Mouse (Mus musculus) megakaryocyte, embryonic 14.5 days (primary cell): ENCODE data around the gene Ercc6. TPM values are rescaled to one million over a fixed set of nuclear protein-coding genes. Genes with fewer than 3 reads are reported as not detected.

Source experiments
- H3K27me3 ChIP-seq: replicated peaks from 2 replicates; pipeline ENCODE3; 2012; ENCODE audit warnings: inconsistent platforms
- H3K36me3 ChIP-seq: replicated peaks from 2 replicates; pipeline ENCODE3; 2012; ENCODE audit warnings: low read length, inconsistent platforms, mixed read lengths
- H3K4me1 ChIP-seq: 2 replicates; pipeline ENCODE4 v1.6.1; 2012; ENCODE audit warnings: inconsistent platforms
- H3K4me3 ChIP-seq: replicated peaks from 2 replicates; pipeline ENCODE3; 2012; ENCODE audit warnings: moderate library complexity, mild to moderate bottlenecking, inconsistent platforms
- H3K9me3 ChIP-seq: 2 replicates; pipeline ENCODE4 v1.6.1; 2012; ENCODE audit warnings: inconsistent platforms
- FLI1 ChIP-seq: IDR thresholded peaks from 2 replicates; pipeline ENCODE4 v1.6.1; 2012; ENCODE audit warnings: low read length, inconsistent platforms, mixed read lengths
- GATA1 ChIP-seq: IDR thresholded peaks from 3 replicates; pipeline ENCODE4 v1.6.1; 2012; ENCODE audit warnings: mixed read lengths, low read length, inconsistent platforms, borderline replicate concordance
- polyA plus RNA-seq: library from polyadenylated mRNA; stranded (reverse); fragments of >175 nt; gene quantifications from 2 replicates; pipeline ENCODE4 v1.2.3, GENCODE M21; 2012; ENCODE audit warnings: low replicate concordance; ENCODE audit not compliant: insufficient read depth

Ercc6 gene
- polyA plus RNA-seq, 1 experiment = 1.0 TPM

DNA sequence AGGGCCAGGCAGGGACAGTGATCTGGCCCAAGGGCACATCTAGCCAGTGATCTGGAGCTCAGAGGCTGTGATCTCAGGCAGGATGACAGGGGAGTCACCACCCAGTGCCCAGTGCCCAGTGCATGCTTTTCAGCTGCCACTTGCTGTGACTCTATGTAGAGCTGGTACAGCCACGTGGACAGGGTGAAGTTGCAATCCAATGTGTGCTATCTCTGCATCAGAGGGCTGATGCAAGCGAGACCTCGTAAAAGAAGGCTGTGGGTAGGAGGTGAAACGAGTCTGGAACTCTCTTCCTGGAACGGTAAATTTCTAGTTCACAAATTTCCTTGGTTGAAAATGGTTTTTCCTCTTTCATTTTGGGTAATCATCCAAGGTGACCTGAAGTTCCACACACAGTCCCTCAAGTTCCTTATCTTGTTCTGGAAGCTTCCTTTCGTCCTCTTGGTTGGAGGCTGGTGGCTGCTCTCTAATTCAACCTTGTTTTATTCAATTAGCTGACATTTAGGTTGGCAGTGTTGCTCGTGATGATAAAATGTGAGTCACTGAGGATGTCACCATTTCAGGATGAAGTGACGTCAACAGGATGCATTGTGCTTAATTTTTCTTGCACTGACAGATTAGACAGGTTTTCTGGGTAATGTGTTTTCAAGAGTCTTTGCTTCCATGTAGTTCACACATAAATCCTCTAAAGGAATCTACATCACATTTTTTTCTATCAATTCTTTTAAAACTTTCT is 17.0 kb upstream of the Ercc6 start:
- peak overlapping the region; percentile 33 for H3K4me3 ChIP-seq
- H3K27me3 ChIP-seq = peaks cover 6% of the 10 kb centered on the region
- peaks cover 63% of the 10 kb centered on the region for H3K4me1 ChIP-seq
- no peaks in the 10 kb centered on the region for H3K36me3 ChIP-seq
- TF ChIP-seq FLI1 (no peak), GATA1 (no peak)
- no peaks in the 10 kb centered on the region for H3K9me3 ChIP-seq

DNA sequence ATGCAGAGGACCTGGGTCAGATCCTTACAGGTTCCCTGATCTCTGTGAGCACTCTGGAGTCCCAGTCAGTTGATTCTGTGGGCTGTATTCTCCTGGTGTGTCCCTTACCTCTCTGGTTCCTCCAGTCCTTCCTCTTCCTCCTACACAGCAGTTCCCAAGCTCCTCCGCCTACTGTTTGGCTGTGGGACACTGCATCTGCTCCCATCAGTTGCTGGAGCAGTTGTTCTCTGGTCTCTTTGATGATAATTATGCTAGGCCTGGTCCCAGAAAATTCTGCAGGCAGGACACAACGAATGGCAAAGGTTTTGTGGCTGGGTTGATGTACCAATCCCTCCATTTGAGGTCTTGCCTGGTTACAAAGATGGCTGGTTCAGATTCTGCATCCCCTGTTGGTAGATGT is 12.0 kb upstream of the Ercc6 start:
- TF ChIP-seq GATA1 (no peak), FLI1 (no peak)
- Histone ChIP-seq H3K4me1 (peaks cover 67% of the 10 kb centered on the region), H3K9me3 (no peaks in the 10 kb centered on the region), H3K27me3 (peaks cover 2% of the 10 kb centered on the region), H3K4me3 (no peak overlapping the region), H3K36me3 (no peaks in the 10 kb centered on the region)

DNA sequence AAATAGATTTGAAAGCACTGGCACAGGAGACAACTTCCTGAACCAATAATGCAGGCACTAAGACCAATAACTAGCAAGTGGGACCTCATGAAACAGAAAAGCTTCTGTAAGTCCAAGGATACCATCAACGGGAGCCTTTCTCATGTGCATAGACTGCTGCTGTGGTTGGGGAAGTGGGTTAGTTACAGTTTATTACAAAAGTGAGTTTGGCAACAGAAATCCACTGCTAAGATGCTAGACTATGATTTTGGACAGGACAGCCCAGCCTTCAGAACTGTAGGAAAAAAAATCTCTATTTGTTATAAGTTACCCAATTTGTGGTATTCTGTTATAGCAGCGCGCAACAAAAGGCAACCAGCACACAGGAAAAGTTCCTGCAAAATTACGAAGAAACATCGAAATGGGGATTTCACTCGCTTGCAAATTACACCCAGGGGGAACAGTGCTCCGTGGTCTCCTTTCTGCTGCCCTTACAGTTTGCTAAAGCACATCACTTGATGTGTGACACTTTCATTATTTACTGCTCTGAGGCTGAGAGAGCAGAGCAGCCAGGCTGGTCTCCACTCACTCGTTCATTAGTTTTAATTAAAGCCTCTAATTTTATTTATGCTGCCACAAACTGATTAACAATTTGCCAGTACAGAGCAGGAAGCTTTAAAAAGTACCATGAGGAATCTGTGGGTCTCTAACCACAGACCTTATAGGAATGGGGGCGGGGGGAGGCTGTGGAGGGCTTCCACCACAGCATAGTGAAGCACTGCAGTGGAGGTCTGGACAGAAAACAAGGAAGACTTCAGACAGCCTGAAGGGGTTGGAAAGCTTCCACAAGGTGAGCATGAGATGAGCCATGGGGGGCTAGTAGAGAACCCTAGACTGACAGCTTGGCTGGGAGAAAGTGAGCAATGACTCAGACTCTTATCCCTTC is 10.3 kb upstream of the Ercc6 start:
- Histone ChIP-seq H3K36me3 (no peaks in the 10 kb centered on the region), H3K27me3 (peaks cover 2% of the 10 kb centered on the region), H3K4me3 (no peak overlapping the region), H3K4me1 (peaks cover 69% of the 10 kb centered on the region), H3K9me3 (no peaks in the 10 kb centered on the region)
- TF ChIP-seq FLI1 (no peak), GATA1 (no peak)

DNA sequence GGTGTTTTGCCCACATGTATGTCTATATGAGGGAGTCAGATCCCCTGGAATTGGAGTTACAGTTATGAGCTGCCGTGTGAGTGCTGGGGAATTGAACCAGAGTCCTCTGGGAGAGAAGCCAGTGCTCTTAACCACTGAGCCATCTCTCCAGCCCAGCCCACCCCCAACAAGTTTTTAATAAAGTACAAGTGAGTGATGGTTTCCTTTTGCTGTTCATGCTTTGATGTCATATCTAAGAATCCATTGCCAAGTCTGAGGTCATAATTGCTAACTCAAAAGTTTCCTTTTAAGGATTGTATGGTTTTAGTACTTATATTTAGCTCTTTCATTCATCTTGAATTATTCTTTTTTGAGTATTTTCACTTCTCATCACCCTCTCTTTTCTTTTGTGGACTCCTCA is 9.4 kb upstream of the Ercc6 start:
- H3K9me3 ChIP-seq = no peaks in the 10 kb centered on the region
- H3K4me1 ChIP-seq = peaks cover 76% of the 10 kb centered on the region
- H3K4me3 ChIP-seq = no peak overlapping the region
- H3K27me3 ChIP-seq = peaks cover 2% of the 10 kb centered on the region
- no peaks in the 10 kb centered on the region for H3K36me3 ChIP-seq
- TF ChIP-seq FLI1 (no peak), GATA1 (no peak)

DNA sequence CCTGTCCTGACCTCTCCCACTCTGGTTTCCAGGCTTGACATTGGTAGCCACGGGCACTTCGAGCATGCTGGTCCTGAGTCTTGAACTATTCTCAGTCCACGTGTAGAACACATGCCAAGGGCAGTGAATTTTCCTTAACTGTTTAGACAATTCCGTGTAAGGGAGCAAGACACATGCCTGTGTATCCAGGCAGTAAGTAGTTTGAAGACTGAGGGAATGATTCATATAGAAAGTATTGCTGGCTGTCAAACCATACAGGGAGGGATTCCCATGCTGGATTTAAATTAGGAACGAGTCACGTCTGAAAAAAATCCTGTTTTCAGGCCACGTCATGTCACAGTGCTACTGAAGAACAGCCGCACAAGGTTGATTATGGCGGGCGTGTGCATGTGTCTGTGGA is 7.0 kb upstream of the Ercc6 start:
- no peak overlapping the region for H3K4me3 ChIP-seq
- TF ChIP-seq FLI1 = no peak
- TF ChIP-seq GATA1 = no peak
- H3K9me3 ChIP-seq = no peaks in the 10 kb centered on the region
- no peaks in the 10 kb centered on the region for H3K36me3 ChIP-seq
- H3K27me3 ChIP-seq = no peaks in the 10 kb centered on the region
- H3K4me1 ChIP-seq = peaks cover 79% of the 10 kb centered on the region

DNA sequence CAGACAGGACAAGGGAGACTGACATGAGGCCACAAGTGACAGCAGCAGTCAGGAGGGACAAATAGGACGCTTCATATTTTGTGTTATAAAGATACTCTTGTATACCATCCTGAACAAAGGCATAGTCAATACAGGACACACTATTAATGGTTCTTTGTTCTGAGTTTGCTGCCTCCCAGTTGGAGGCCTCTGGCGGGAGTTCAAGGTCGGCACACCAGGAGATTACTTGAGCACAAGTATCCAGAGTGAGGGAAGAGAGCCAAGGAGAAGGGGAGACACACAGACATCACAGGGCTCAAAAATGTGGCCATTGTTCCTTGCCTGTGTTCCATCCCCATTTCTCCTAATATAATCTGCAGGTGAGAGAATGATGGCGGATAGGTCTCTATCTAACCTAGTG is 6.1 kb upstream of the Ercc6 start:
- H3K4me1 ChIP-seq = peaks cover 82% of the 10 kb centered on the region
- H3K27me3 ChIP-seq = no peaks in the 10 kb centered on the region
- no peaks in the 10 kb centered on the region for H3K36me3 ChIP-seq
- no peak for TF ChIP-seq GATA1
- no peak for TF ChIP-seq FLI1
- H3K4me3 ChIP-seq = no peak overlapping the region
- H3K9me3 ChIP-seq = no peaks in the 10 kb centered on the region

DNA sequence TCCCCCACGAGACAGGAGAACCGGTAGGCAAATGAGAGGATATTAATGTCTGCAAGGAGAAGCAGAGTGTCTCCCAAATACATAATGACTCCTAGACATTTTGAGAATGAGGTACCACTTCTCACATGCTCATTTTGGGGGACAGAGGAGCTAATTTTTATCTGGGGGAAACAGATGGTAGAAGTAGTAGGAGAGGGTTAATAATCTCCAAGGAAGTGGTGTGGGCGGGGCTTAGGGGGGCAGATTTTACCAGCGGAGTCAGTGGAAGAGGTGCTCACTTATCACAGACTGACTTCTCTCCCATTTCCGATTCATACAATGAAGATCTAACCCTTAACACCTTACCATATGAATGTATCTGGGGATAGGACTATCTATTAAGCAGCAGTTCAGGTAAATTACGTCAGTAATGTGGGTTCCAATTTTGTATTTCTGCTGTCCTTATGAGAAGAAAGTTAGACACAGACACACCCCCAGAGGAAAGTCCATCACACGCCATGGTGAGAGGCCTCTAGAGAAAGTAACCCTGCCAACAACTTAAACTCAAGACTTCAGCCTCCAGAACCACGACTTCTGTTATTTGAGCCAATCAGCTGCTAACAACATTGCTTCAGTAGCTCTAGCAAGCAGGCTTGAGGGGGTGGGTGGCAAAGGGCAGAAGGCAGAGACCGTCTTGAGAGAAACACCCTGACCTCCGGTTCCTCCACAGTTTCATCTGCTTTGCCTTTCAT is 5.1 kb upstream of the Ercc6 start:
- peak overlapping the region; percentile 44 for H3K4me3 ChIP-seq
- peaks cover 83% of the 10 kb centered on the region for H3K4me1 ChIP-seq
- TF ChIP-seq FLI1 (no peak), GATA1 (no peak)
- no peaks in the 10 kb centered on the region for H3K36me3 ChIP-seq
- H3K9me3 ChIP-seq = no peaks in the 10 kb centered on the region
- no peaks in the 10 kb centered on the region for H3K27me3 ChIP-seq

DNA sequence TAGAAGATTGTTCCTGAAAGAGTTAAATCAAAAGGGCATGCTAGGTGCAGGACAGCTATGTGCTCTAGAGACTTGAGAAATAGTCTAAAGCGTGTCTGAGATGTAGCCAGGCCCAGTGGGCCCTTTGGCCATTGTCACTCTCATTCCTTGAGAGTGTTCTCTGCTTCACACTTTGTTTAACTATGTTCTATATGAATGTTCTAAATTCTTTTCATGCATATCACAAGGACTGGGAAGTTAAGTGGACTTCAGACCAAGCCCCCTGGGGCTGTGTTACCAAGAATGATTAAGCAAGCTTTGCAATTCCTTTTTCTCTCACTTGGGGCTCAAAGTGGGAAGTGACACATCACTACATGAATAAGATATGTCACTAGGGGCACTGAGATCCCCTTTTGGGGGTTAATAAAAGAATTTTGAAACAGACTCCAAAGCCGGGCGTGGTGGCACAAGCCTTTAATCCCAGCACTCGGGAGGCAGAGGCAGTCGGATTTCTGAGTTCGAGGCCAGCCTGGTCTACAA is 3.8 kb upstream of the Ercc6 start:
- Histone ChIP-seq H3K4me1 (peaks cover 79% of the 10 kb centered on the region), H3K4me3 (no peak overlapping the region), H3K9me3 (no peaks in the 10 kb centered on the region), H3K36me3 (no peaks in the 10 kb centered on the region), H3K27me3 (no peaks in the 10 kb centered on the region)
- no peak for TF ChIP-seq FLI1
- no peak for TF ChIP-seq GATA1

DNA sequence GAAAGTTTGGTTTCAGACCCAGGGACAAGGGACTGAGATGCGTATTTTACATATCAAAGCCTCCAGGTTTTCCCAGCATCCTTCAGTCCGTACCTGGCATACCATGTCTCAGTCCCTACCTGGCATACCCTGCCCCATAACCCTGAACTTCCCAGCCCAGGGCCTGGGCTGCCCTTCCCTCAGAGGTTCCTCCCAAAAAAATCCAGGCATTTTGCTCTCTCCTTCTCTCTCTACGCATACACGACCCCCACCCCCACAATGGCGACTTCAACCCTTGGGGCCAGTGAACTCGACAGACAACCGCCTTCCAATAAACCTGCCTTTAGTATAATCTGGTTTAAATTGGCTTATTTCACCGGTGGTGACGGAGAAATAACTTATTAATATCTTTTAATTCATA is 409 bp upstream of the Ercc6 start:
- Histone ChIP-seq H3K9me3 (no peaks in the 10 kb centered on the region), H3K4me1 (peaks cover 80% of the 10 kb centered on the region), H3K4me3 (peak overlapping the region; percentile 98), H3K27me3 (no peaks in the 10 kb centered on the region), H3K36me3 (peaks cover 26% of the 10 kb centered on the region)
- TF ChIP-seq GATA1 = no peak
- no peak for TF ChIP-seq FLI1
